Mouse (Mus musculus): ENCODE measurements around the gene Hand2. TPM values are rescaled to one million over a fixed set of nuclear protein-coding genes. Genes with fewer than 3 reads are reported as not detected.
A peak's percentile ranks its signal among the peaks of the same experiment; 100 is the strongest.

Gene Hand2
- total RNA-seq, 2 experiments from 2014 or later: 49.0 to 56.6 TPM

DNA sequence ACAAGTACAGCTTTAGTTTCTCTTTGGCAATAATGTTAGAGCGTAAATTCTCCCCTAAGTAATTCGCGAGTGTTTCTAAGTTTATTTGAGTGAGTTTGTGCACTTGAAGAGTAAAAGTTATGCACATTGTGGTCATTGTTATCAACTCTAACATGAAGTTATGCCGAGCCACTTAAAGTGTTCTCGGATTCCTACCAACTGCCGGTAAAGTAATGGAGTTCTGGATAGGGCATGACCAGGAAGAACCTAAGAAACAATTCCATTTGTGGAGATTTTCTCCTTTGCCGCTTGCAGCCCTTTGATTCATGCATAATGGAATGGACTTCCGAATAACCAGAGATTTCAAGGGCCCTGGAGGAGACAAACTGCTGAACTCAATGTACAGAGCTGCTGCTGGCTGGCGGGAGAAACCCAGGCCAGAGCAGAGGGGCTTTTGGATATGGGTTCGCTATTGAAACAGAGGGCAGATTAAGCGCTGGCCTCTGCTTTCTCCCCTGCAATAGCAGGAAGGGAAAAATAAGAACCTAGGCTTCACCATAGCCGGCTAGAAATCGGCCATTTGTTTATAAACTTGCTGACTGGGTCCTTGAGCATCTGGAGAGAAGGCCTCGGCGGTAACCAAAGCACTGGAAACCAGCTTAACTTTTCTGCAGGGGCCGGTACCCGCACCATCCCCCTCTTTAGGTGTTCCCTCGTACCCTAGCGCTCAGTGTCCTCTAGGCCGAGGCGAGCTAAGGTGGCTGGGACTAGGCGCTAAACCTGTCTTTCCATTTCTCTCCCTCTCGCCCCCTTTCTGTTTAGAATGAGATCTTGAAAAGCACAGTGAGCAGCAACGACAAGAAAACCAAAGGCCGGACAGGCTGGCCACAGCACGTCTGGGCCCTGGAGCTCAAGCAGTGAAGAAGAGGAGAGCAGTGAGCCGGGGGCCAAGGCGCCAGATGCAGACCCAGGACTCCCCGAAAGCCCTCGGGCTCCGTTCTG, 2.5 kb downstream of the Hand2 start:
- DNase-seq (ENCODE audit: low spot score): no peak
- intact Hi-C loops (cut with DNase I): loop anchor here (5.0 kb wide), 1 partner anchor 111 kb away; no protein-coding TSS in a partner anchor

DNA sequence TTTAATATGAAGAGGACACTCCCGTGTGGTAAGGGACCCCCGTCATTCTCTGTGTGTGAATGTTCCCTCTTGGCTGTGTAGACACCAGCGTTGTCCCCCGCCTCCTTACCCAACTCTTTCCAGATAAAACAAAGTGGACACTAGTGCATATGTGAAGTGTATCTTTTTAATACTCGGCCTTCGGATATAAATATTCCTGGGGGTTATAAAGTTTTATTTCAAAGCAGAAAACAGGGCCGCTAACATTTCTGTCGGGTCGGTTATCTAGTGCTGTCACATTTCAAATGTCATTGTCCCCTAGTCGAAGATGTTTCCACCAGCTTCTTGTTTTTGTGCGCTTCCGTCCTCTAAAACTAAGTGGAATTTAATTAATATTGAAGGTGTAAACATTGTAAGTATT, 3.3 kb downstream of the Hand2 start:
- intact Hi-C loops (cut with DNase I): loop anchor here (5.0 kb wide), 1 partner anchor 112 kb away; no protein-coding TSS in a partner anchor
- DNase-seq (ENCODE audit: low spot score): no peak

DNA sequence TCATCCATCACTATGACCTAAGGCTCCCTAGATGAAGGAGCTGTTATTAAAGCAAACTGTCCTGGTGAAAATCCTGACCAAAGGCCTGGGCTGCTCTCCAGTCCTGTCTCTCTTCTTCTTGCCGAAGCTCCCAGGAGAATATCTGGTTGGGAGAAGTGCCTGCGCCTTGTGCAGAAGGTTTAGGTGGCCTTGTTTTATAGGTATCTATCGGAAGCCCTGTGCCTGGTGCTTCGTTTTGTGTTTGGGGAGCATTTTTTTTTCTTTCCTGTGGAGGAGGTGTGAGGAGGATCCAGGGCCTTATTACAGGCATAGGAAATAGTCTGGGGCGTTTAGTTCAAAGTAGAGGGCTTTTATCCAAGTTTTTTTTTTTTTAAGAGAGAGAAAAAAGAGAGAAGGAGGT, 3.9 kb downstream of the Hand2 start:
- intact Hi-C loops (cut with DNase I): loop anchor here (5.0 kb wide), 1 partner anchor 112 kb away; no protein-coding TSS in a partner anchor
- DNase-seq (ENCODE audit: low spot score): no peak

DNA sequence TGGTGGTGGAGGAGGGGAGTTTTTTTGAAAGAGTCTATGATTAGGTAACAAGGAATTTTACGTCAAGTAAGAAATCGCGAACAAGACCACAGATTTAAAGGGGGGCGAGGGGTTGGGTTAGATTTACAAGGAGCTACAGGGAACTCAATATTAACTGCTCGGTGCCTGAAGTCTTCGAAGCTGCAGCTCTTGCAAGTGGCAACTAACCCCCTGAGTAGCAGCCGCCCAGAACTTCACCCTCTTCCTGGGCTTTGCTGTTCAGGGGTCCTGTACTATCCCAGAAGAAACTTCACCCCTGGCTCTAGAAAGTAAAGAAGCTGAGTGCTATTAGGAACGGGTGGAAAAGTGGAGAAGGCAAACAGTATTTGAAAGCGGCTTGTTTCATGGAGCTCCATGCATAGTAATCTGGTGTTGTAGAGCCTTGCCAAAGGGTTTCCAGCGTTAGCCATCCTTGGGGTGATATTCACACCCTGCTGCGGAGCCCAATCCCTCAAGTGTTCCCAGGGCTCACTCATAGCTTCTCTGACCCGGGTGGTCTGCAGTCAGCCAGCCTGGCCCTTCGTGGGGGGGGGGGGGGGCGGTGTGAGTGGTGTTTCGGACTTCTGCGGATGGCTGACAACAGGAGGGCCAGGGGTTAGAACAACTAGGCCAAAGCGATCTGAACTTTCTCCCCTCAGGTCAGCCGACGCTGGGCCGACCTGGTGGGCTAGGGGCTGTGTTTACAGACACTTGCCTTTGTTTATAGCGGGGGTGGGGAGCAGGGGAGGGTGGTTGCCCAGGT, 4.5 kb downstream of the Hand2 start:
- intact Hi-C loops (cut with DNase I): no loop called here
- no peak for DNase-seq (ENCODE audit: low spot score)

DNA sequence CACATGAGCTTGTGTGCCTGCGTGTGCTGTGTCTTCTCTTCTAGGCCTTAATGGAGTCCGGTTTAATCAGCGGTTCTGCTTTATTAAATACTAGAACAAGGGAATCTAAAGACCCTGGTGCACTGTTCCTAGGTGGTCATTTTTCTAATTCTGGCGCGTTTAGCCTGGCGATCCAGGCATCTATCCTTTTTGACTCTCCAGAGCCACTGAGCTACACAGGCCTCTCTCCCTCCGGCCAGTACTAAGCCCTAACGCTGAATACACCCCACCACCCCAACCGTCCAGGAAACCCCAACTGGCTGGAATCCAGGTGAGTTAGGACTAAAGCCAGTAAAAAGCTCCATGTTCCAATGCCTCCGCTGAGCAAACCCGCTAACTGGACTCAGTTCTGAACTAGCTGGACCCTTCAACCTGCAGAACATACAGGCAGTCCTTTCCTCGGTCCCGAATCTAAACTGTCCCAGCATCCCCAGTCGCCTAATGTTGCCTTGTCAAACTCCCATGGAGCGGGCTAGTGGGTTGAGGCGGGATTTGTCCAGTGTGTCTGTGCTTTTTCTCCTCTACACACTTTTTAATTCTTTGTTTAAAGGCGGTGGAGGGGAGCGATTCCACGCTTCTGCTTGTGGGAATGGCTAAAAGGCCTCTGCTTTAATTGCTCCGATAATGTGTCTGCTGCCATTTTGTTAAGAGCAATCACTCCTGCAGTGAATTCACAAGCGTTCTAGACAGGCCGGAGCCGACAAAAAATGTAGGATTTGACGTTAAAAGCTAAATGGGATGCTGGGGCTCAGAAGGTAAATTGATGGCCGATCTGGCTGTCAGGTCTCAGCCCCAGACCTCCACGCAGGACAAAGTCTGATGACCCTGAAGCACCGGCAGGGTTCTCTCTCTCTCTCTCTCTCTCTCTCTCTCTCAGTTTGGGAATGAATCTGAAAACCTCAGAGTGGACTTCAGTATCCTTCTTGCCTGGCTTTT, 5.6 kb downstream of the Hand2 start:
- intact Hi-C loops (cut with DNase I): loop anchor here (2.0 kb wide), 1 partner anchor 14 kb away; no protein-coding TSS in a partner anchor
- no peak for DNase-seq (ENCODE audit: low spot score)

DNA sequence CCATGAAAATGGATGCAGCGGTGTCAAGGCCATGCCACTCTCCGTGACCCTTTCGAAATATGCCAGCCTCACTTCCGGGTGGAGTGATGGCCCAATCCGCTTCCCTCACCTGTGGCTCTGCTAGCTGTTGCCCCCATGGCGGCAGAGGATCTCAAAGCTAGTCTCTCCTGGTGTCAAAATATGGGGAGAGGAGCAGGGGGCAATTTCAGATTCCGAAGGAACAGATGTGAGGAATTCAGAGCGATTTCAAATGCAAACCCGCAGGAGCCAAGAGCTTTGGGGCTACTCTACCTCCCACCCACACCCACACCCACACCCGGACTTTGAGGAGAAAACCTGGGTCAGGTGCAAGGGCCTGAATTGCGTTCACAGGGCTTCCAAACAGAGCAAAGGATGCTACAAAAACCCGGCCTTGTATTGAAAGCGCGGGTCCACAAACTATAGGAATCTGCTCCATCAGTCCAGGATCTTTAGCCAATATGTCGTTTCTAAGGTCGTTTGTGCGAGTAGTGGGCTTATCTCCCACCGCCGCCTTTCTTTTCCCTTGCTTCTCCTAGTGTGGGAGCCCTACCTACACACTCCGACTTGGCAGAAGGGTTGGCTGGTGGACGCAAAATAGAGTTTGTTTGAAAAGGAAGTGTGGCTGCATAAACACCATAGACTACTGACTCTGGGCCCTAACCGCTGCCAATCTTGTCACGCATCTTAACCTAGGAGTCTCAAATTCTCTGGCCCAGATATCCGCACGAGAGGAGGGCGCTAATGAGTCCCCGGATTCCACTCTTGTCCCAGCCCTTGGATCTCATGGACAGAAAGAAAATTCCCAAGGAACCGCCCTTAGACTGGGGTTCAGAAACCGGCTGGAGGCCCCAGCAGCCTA, 6.7 kb downstream of the Hand2 start:
- DNase-seq (ENCODE audit: low spot score): no peak
- intact Hi-C loops (cut with DNase I): loop anchor here (2.0 kb wide), 1 partner anchor 15 kb away; no protein-coding TSS in a partner anchor

DNA sequence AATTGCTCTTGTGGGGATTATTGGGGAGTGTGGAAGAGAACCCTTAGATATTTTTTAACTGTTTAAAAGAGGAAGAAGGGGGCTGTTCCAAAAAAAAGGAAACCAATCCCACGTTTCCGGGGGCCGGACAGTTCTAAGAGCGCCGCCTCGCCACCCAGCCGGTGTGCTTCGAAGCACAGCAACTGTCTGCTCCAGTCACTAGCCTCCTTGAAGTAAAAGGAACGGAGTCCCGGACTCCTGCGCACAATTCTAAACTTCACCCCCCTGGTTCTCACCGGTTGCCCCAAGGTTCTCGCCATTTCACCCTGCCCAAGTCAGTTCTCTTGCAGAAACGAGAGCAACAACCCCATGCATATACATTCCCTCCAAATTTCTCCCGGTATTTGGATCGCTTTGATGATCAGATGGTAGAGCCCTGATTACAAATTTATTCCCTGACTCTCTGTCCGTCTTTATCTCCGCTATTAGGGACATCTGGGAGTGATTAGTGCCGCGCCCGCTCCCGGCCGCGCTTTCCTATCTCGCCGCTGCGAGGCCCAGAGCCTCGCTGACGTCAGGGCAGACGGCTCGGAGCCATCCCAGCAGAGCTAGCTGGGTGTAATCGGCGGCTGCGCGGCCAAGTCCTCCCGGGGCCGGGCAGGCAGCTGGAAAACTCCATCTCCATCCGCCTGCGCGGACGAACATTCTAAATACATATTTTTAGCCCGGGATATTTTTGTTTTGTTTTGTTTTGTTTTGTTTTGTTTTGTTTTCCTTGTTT, 7.6 kb downstream of the Hand2 start:
- intact Hi-C loops (cut with DNase I): no loop called here
- peak; percentile 80 for DNase-seq (ENCODE audit: low spot score)

DNA sequence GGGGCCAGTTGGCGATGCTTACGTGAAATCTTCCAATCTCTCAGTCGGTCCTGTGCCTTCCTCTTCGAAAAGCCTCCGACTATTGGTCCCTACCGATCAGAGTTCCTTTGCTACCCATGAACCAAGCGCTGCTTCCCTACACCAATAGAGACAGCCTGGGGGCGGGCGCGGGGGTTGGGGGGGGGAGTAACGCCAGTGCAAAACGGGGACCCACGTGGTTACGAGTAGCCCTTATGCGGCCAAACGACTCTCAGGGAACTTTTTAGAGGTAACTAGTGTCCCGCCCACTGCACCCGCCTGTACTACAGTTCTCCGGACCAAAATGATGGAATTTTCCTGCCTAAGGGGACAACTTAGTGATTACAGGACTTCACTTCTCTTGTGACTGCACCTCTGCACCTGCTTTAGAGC, 8.2 kb downstream of the Hand2 start:
- DNase-seq (ENCODE audit: low spot score): no peak
- intact Hi-C loops (cut with DNase I): no loop called here

DNA sequence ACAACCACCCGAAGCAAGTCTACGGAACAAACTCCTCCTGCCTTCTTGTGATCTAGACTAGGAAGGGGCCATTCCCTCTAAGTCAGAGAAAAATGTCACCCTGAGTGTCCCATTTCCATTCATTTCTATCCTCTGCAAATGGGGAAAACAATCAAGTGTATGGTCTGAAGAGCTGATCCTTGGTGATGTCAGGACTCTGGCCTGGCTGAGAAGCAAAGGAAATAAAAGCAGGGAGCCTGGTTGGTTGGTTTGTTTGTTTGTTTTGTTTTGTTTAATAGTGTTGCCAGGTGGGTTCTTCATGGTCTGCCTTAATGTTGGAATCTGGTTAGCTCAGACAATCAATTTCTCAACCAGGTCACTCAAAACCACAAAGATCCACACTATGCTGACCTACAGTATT, 9.3 kb downstream of the Hand2 start:
- intact Hi-C loops (cut with DNase I): loop anchor here (5.0 to 10.0 kb wide), 4 partner anchors 157 to 775 kb away; partner anchors contain the start of genes Cep44, Fbxo8 and Sap30
- no peak for DNase-seq (ENCODE audit: low spot score)

DNA sequence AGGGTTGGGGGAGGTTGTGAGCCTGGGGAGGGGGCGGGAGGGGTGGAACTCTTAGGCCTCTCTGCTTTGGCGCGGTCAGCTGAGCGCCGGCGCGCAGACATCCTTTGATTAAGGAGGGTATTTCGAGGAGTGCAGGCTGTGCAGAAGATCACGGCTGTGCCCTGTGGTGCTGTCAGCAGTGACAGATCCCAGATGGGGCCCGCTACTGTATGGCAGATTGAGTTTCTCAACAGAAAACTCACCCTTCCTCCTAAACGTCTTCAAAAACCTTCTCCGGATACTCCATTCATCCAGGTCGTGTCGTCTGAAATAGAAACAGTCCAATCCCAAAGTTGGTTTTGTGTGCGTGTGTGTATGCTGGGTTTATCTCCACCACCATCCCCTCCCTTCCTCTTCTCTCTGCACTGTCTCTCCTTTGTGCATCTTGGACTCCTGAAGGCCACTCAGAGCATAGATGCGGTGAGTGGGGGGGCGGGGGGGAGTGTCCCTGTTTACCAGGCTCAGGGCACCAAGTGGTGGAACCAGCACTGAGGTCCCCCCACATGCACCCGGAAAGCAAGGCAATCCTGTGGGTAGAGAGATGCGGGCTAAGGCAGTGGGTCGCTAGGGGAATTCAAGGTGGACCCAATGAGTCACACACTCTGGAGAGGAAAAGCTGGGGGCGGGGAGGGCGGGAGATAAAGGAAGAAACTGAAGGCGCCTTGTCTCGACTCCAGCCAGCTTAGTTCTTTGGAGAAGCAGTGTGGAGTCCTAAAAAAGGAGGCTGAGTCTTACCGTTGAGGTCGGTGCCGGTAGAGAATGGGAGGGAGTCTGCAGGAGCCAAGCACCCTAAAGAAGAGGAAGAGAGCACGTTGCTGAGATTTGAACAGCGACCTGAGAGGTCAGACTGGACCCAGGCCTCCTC, 11.2 kb downstream of the Hand2 start:
- DNase-seq (ENCODE audit: low spot score): no peak
- intact Hi-C loops (cut with DNase I): loop anchor here (5.0 to 10.0 kb wide), 4 partner anchors 155 to 777 kb away; partner anchors contain the start of genes Cep44, Fbxo8 and Sap30

DNA sequence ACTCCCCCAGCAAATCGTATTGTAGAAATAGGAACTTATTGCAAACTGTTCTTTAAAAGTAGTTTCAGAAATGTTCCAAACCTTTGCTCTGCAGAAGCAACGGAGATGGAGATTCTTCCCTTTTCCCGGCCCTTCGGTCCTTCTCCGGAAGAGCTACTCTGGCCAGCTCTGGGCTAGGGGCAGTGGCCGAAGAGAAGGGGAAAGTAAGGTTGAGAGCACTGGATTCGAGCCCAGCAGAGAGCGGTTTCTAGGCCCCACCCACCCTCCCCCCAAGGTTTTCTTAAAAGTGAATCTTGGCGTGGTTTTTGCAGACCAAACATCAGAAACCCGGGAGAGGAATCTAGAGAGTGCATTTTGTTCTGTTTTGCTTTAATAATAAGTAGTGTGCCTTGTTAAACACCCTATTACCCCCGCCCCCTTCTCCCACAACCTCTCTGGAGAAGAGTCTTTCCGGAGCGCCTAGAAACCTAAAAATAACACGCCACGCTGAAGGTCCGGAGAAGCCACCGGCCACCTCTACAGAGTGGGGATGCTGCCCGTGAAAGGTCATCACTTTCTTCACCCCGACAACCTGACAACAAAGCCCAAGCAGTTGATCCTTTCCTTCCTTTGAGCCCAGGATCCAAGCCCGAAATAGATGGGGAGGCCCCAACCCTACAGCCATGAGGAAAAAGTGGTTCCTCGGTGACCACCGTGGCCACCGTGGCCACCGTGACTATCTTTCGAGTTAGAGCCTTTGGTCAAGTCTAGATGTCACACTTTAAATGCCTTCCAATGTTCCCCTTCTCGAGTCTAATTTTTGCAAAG, 12.1 kb downstream of the Hand2 start:
- intact Hi-C loops (cut with DNase I): loop anchor here (5.0 to 10.0 kb wide), 4 partner anchors 154 to 778 kb away; partner anchors contain the start of genes Cep44, Fbxo8 and Sap30
- no peak for DNase-seq (ENCODE audit: low spot score)

DNA sequence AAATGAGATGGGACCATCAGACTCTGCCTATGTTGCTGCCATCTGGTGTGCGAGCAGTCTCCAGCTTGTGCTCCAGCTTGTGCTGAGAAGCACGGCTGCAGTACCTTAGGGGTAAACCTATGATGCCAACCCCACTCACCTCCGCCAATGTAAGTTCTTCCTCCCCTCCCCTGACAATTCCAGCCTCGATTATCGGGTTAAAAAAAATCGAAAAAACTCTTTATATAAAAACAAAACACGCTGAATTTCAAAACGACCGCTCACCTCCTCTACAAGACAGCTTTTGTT, 12.6 kb downstream of the Hand2 start:
- no peak for DNase-seq (ENCODE audit: low spot score)
- intact Hi-C loops (cut with DNase I): loop anchor here (5.0 to 10.0 kb wide), 4 partner anchors 154 to 779 kb away; partner anchors contain the start of genes Cep44, Fbxo8 and Sap30

DNA sequence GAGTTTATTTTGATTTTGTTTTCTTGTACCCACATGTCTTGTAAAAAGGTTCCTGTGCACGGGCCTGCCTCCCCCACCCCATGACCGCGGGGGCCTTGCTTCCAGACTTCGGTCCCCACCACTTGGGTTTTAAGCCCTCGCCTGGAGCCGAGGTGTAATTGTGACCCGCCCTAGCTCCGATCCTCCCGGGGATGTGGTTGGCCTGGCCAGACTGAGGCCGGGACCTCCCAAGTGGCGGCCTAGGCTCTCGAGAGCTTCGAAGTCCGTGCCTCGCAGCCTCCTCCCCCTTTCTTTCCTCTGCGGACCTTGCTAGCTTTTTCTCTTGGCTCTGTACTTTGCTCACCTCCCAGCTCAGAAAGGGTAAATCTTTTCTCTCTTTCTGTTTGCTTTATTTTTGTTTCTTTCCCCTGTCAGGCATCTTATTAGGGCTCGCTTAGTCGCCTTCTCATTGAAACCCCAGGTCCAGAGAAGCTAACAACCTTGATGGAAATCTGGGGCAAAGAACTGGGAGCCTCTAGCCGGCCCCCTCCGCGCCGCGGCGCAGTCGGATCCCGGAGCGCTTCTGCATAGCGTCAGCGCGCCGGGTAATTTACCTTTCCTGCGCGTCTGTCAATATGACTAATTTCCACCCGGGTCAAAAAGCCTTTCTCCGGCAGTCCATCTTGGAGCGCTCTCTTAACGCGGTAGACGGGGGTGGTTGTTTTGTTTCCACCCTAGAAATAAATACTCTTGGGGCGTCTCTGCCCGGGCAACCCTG, 13.2 kb downstream of the Hand2 start:
- intact Hi-C loops (cut with DNase I): loop anchor here (5.0 to 10.0 kb wide), 4 partner anchors 153 to 779 kb away; partner anchors contain the start of genes Cep44, Fbxo8 and Sap30
- DNase-seq (ENCODE audit: low spot score): no peak

DNA sequence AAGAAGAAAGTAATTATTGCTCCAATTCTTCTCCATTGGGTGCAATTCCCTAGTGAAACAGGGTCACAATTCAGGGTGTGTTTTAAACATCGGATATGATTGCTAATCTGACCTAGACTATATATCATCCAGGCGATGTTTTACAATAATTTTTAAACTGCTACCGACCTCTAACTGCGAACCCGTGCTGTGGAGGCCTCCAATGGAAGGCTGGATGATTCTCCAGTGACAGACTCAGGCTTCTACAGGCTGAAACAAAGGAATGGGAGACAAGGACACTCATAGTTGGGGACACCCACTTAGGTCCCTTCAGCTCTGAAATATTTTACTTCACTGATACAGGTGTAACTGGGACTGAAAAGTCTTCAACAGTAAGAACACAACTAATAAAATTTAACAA, 13.9 kb downstream of the Hand2 start:
- DNase-seq (ENCODE audit: low spot score): no peak

More for the DNA sequence above, 13.9 kb downstream of the Hand2 start:
- intact Hi-C loops (cut with DNase I): loop anchor here (5.0 to 10.0 kb wide), 4 partner anchors 153 to 780 kb away; partner anchors contain the start of genes Cep44, Fbxo8 and Sap30

Data from heart, postnatal 25 days (tissue).